Mouse (Mus musculus): Measurements from ENCODE around the gene Chp1. TPM values are rescaled to one million over a fixed set of nuclear protein-coding genes. Genes with fewer than 3 reads are reported as not detected.
A peak's percentile ranks its signal among the peaks of the same experiment; 100 is the strongest.
"Not testable (repeated sequence)": the region's sequence is repeated elsewhere in the genome, so short reads cannot be mapped to it uniquely, and the experiment has no call there.

The Chp1 gene
- polyA plus RNA-seq, 2 experiments from 2014 or later = 75.5 to 85.2 TPM

DNA sequence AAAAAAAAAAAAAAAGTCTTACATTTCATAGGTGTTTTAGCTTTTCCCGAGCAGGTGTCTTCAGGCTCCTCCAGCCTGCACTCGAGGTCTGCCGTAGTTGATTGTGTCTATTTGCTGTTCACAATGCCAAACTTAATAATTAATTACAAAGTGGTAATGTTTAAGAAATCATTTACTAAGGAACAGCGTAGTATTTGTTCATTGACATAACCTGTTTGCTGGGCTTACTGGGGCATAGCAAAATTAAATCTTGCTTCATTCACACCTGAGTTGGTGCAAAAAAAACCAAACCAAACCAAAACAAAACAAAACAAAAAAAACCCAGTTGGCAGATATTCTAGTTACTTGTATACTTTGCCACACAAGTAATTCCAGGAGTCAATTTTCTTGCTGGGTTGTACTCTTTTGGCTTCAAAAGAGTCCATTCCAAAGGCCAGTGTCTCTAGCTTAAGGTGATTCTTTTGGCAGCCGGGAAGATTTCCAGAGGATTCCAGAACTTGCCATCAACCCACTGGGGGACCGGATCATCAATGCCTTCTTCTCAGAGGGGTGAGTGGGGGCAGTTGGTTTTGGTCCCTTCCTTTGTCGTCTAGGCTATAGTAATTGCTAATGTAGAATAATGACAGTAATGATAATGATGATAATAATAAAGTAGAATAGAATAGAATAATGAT, 18.8 kb downstream of the Chp1 start:
- no peak for ATAC-seq

DNA sequence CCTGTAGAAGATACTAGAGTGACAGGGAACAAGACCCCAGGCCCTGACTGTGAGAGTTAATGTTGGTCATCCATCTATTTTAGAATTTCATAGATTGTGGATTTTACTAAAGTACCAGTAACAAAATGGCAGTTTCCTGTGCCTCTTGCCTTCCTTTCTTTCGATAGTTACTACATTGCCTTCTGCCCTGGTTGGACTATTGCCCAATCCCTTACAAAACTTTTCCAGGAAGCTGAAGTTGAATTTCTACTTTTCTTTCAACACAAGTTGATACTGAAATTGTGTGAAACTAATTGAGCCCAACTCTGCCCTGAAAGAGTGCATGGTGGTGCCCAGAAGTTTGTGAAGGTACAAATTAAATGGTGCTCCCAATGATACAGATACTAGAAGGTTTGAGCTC, 25.0 kb downstream of the Chp1 start:
- no peak for ATAC-seq

DNA sequence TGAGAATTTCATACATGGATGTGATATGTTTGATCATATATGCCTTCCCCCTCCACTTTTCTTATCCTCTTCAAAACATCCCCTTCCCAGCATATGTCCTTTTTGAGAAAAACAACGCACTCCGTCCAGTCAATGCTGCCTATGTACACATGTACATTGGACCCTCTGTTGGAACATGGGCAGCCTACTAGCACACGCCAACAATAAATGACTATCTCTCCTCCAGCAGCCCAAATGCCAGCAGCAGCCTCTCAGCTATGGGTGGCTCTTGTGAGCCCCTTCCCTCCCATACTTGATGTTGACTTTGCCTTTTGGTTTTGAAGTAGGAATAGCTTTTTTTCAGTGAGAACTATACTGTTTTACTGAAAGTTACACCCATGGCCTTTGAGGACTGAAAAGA, 34.1 kb downstream of the Chp1 start:
- no peak for ATAC-seq

DNA sequence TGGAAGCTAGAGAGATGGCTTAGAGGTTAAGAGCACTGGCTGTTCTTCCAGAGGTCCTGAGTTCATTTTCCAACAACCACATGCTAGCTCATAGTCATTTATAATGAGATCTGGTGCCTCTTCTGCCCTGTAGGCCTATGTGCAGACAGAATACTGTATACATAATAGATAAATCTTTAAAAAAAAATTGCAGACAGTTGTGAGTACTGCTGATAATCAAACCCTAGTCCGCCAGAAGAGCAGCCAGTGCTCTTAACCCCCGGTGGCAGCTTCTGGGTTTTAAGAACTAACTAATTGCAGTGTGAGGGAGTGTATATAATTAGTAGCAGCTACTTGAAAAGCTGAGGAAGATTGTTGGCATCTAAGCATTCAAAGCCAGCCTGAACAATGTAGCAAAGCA, 35.9 kb downstream of the Chp1 start:
- ATAC-seq = no peak

DNA sequence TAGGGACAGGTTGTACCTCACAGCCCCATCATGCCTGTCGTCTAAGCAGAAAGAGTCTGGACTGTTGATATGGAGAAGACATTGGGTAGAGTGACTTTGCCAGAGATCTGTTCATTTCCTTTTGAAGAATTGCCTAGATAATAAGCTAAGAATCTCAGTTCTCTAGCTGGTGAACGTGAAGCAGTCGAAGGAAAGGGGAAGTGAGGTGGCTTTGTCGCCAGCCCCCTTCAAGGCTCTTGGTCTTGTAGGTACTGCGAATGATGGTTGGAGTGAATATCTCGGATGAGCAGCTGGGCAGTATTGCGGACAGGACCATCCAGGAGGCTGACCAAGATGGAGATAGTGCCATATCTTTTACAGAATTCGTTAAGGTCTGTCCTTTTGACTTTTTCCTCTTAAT, 36.8 kb downstream of the Chp1 start:
- ATAC-seq = no peak

DNA sequence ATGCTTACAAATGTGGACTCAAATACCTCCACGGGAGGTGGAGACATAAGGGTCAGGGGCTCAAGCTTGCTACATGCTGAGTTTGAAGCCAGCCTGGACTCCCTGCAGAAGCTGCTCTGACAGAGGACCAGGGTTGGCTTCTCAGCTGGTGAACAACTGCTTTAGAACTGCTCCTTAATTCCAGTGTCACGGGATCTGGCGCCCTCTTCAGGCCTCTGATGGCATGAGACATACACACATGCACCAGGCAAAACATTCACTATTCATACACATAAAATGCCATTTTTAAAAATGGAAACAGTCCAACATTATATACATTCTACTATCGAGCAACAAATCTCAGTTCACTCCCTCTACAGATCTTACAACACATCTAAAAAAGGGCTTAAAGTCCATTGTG, 39.9 kb downstream of the Chp1 start:
- peak; percentile 85 for ATAC-seq

DNA sequence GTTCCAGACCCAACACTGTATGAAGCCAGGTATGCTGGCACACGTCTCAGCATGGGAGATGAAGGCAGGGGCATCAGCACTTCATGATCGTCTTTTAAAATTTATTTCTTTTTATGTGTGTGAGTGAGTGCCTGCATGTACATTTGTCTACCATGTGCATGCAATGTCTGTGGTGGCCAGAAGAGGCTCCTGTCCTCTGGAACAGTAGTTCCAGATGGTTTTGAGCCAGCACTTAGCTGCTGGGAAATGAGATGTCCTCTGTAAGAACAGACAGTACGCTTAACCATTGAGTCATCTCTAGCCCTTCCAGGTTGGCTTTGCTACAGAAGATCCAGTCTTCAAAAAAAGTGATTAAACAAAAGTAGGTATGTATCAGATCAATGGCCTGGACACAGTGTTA, 43.8 kb downstream of the Chp1 start:
- no peak for ATAC-seq

DNA sequence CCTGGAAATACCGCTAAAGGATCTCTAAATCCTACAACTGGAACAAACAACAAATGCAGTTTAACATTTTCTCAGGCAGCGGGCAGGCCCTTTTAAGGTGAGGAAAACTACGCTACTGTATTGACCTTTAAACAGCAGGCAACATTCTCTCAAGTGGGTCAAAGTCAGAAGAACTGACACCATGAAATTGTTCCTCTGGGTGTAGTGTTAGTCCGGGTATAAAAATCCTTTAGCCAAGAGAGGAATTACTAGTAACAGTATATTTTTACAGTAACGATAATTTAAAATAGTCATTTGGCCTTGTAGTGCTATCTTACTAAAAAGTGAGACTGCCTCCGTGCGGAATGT, 46.2 kb downstream of the Chp1 start:
- ATAC-seq = peak; percentile 5

DNA sequence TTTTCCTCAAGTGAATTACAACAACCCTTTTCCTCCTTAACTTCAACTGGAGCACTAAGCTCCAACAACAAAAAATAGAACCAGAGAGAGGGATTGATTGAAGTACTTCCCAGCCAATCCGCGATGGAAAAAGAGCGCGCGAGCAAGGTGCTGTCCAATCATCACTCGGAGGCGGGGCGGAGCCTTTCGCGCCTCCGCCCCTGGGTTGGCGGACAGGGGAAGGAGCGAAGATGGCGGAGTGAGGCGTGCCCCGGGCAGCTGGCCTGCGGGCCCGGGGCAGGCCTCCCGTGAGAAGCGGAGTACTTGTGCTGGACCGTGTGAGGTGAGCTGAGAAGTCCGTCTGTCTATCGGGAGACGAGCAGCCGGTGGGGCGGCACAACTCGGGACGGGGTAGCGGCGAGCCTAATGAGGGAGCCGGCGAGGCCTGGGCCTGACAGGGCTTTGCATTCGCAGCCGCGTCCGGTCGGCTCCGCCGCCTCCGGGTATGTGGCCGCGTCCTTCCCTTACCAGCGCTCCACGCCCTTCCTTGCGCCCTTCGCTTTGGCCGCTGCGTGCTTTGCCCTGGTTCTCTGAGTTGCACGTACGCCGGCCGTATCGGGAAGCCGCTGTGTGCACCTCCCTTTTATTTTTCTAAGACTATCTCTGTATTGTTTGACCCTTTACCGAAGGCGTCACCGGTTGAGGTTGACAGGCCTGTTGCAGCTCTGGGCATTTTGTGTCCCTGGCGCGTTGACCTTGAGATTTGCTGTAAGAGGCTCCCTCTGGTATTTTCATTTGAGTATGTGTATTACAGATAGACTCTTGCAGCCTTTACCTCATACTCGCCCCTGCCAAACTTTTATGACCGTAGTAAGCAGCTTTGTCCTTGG, 46.9 kb downstream of the Chp1 start:
- ATAC-seq = peak; percentile 99

DNA sequence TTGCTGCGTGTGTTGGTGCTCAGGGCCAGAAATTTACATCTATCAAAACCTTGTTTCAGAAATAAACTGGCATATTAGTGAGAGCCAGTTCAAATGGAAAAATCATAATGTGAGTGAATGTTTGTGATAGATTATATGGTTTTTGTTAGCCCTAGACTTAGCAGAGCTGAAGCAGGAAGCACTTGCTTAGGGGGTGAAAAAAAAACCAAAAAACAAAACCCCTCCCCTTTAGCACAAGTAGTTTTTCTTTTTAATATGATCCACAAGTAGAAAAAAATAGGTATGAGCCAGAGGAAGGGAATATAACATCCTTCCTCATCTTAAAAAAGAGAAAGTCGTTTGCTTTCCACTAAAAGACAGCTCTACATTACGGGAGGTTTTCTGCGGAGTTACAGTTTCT, 47.8 kb downstream of the Chp1 start:
- ATAC-seq = no peak

DNA sequence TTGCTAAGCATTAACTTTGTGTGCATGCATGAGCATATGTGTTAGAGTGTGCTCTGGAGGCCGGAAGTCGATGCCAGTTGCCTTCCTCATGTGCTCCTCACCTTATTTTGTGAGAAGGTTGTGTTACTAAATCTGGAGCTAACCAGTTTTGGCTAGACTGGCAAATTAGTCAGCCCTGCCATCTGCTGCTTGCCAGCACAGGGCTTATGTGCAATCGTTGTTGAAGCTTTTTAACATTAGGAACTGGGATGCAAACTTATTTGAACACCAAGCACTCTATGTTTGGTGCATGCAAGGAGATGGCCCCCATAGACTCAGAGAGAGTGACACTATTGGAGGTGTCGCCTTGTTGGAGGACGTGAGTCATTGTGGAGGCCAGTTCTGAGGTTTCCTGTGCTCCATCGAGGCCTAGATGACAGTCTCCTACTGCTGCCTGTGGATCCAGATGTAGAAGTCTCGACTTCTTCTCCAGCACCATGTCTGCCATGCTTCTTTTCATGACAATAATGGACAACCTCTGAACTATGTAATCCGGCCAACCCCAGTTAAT, 49.4 kb downstream of the Chp1 start:
- no peak for ATAC-seq

DNA sequence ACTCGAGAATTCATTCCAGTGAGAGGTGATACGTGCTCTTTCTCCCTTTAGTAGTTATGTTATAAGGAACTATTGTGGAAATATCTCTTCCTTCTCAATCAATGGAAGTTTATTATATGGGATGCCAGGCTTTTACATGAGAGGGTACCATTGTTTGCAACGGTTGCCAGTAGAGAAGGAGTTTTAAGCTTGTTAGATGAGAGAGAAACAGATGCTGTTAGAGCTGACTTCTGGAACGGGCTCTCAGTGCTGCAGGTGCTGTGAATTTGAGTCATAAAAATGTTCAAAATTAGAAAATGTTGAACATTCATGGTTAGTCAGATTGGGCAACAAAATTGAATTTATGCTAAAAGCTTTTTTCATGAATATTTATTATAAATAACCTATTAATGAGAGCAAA, 53.5 kb downstream of the Chp1 start:
- no peak for ATAC-seq

DNA sequence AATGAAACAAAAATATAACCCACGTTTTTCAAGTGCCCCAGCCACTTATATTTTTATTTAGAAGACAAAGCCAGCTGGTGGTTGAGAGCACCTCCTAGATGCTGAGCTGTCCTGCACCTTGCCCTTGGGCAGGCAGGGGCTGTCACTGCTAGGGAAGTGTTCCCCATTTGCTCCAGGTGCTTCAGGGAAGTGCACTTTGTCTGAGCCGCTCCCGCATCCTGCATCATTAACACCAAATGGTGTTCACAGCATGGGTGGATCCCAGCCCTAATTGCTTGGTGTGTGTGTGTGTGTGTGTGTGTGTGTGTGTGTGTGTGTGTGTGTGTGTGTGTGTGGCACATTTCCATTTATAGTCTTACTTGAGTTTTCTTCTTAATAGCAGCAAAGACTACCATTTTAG, 54.1 kb downstream of the Chp1 start:
- ATAC-seq = not testable (repeated sequence)

DNA sequence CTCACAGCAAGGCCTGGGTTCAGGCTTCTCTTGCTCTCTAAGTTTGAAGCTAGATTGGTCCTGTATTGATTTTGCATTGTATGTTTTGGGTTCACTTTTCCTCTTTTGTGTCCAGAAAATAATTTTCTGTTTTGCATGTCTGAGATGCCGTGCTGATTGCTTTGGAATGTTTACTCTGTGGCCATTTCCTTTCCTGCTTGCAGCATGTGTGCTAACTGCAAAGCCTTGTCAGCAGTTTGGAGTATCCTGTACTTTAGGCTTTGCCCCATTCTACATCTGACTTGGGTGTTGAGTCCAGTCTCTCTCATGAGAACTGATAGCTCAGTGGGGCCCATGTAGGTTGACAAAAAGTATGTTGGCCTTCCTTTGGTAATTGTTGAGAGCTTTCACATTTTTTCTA, 55.0 kb downstream of the Chp1 start:
- no peak for ATAC-seq

DNA sequence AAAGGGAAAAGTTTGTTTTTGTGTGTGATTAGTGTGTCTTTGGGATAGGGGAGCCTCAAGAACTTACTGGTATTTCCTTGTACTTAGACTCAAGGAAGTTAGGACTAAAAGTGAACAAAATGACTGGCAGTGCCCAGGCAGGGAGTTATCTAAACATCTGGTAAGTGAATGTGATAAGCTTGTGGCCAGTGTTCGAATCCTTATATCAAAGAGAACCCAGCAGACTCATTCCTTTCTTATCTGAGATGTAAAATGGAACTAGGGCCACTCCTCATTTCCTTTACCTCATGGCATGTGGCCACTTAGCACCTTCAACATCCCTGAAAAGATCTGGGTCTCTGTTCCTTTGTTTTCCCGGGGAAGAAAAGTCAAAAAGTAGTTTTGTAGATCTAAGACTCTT, 56.4 kb downstream of the Chp1 start:
- no peak for ATAC-seq

DNA sequence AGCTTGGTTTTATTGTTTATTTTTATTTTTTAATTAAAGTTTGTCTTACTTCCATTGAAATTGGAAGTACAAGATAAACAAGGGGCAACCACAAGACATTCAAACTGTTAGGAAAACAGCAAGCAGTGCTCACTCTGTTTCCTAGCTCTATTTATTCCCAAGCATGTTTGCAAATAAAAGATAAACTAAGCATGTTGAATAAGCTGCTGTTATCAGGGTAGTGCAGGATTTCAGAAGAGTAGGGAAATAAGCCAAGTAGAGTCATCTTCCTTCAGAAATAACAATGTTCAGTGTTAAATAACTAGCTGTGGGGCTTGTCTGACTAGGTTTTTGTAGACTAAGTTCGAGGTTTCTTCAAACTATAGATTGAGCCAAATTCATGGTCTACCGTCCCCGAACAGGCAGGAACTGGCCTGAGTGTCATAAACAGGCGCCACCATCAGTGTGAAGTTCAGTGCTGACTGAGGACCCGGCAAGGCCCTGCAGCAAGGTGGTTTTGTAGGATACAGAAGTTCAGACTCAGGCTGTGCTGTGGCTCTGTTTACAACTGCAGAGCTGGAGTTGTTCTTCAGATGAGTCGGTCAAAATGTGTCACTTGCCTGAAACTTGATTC, 58.0 kb downstream of the Chp1 start:
- ATAC-seq = no peak

DNA sequence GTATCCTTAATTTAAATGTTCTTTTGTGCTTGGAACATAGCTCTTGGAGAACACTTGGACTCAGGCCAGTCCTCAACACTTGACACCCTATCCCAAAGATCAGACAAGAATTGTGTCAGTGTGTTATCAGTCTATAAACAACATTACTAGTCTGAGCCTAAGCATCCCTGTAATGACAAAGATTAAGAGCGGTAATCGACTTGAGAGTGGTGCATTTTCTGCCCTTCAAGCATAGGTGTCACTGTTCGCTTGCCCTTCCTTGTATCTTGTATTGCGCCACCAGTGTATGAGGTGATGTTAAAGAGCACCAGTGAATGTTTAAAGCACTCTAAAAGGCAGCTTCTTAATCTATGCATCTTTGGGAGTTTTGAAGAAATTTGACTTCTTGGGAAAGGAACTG, 59.5 kb downstream of the Chp1 start:
- ATAC-seq = no peak

DNA sequence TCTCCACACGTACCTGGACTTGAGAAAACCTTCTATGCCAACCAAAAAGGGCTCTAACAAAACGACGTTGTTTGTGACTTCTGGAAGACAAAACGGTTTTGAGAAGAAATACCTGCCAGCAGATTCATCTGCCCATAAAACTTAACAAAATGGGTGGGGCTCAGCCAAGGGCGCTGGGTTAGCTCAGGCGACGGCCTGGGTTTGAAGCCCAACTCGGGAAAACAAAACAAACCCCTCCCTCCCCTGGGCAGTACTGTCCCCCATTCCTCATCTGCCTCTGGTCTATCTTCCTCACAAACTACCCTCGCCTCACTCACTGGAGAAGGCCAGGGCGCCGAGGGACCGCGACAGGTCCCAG, 70.3 kb downstream of the Chp1 start:
- no peak for ATAC-seq

DNA sequence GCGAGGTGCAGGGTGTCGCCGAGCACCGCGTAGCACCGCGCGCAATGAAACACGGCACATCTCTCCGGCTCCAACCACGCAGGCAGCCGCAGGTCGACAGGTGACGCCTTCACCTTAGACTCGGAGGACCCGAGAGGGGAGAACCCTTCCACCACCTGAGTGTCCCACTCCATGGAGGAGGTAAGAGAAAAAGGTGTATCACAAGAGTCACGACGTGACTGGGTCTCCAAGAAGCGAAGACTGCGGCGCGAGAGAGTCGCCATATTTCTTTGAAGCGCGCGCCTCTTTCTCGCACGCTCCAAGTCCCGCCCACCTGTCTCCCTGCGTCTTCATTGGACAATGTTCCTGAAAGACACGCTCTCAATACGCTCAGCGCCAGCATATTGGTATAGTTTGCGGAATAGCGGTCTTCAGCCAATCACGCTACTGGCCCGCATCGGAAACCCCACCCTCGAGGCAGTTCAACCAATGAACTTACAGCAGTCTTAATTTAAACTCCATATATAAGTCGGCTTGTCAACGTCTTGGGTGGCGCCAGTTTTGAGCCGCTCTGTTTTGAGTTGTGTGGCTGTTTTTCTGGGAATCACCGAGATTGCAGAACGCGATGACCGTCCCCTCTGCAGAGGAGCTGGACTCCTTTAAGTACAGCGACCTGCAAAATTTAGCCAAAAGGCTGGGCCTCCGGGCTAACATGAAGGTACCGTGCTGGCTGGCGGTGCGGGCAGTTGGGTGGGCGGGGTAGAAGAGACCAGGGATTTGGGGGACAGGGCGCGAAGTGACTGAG, 70.9 kb downstream of the Chp1 start, which contains the start of the genes Nusap1 and Oip5:
Nusap1 (plus strand) TSS at position 100 of the 784 bp plus-strand sequence.
Oip5 (minus strand) TSS at position 271 of the 784 bp plus-strand sequence.
- peak; percentile 99 for ATAC-seq

DNA sequence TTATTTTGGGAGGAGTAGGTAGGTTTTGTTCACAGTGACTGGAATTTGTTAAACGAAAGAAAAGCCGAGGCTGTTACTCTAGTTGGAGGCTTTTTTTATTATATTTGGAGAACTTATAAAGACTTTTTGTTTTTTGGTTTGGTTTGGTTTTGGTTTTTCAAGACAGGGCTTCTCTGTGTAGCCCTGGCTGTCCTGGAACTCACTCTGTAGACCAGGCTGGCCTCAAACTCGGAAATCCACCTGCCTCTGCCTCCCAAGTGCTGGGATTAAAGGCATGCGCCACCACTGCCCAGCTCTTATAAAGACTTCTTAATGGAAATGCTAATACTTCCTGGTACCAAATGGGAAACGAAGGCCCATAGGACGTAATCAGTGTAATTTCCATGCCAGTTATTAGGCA, 71.5 kb downstream of the Chp1 start:
- not testable (repeated sequence) for ATAC-seq

DNA sequence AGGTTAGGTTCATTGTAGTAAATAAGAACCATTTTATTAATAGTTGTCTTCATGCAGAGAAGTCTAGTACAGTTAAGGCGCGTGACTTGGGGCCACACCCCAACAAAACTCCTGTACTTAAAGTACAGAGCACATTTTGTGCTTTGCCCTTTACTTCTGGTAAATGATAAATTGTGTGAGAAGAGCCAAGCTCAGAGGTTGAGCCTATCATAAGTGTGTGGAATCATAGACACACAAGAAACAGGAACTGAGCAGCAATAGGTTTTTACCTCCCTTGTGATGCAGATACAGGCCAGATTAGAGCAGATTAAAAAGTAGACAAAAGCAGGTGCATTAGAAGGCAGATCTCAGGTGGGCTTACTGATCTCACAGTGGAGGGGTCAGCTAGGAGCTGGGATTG, 73.8 kb downstream of the Chp1 start:
- ATAC-seq = no peak
